Mouse (Mus musculus): ENCODE measurements around the gene Tex33.

Gene Tex33

GRCm38 (mm10) chr15:78413719-78414117, 18.0 kb upstream of the Tex33 start:
- no peak for DNase-seq

GRCm38 (mm10) chr15:78413083-78413718, 17.5 kb upstream of the Tex33 start:
- no peak for DNase-seq

- DNase-seq = peak; percentile 65
Measured at GRCm38 (mm10) chr15:78409570-78410052, 13.9 kb upstream of the Tex33 start.

GRCm38 (mm10) chr15:78406293-78406934, 10.7 kb upstream of the Tex33 start, which contains the start of gene Mpst:
TSS of gene Mpst (plus strand) at chr15:78406416.
- DNase-seq = peak; percentile 92

- peak; percentile 95 for DNase-seq
Measured at GRCm38 (mm10) chr15:78405517-78406211, 10.0 kb upstream of the Tex33 start, which contains the start of gene Tst. TSS of gene Tst (minus strand) at chr15:78405907.

- no peak for DNase-seq
Measured at GRCm38 (mm10) chr15:78405098-78405497, 9.4 kb upstream of the Tex33 start.

GRCm38 (mm10) chr15:78403896-78404295, 8.2 kb upstream of the Tex33 start:
- peak; percentile 77 for DNase-seq

GRCm38 (mm10) chr15:78403301-78403741, 7.6 kb upstream of the Tex33 start:
- peak; percentile 82 for DNase-seq

- DNase-seq = peak; percentile 49
Measured at GRCm38 (mm10) chr15:78402423-78402822, 6.7 kb upstream of the Tex33 start.

- DNase-seq = peak; percentile 83
Measured at GRCm38 (mm10) chr15:78401921-78402320, 6.2 kb upstream of the Tex33 start.

- DNase-seq = no peak
Measured at GRCm38 (mm10) chr15:78401345-78401744, 5.6 kb upstream of the Tex33 start.

GRCm38 (mm10) chr15:78390855-78391254, 4.9 kb downstream of the Tex33 start:
- DNase-seq = no peak

GRCm38 (mm10) chr15:78385564-78385963, 10.1 kb downstream of the Tex33 start:
- no peak for DNase-seq

- DNase-seq = no peak
Measured at GRCm38 (mm10) chr15:78384220-78385116, 11.2 kb downstream of the Tex33 start.

- DNase-seq = peak; percentile 68
Measured at GRCm38 (mm10) chr15:78383450-78384219, 12.1 kb downstream of the Tex33 start.

GRCm38 (mm10) chr15:78382115-78382514, 13.6 kb downstream of the Tex33 start:
- DNase-seq = no peak

- no peak for DNase-seq
Measured at GRCm38 (mm10) chr15:78380741-78381140, 15.0 kb downstream of the Tex33 start.

- no peak for DNase-seq
Measured at GRCm38 (mm10) chr15:78380208-78380607, 15.5 kb downstream of the Tex33 start.

GRCm38 (mm10) chr15:78378556-78378955, 17.2 kb downstream of the Tex33 start:
- no peak for DNase-seq

- DNase-seq = no peak
Measured at GRCm38 (mm10) chr15:78377859-78378258, 17.9 kb downstream of the Tex33 start.

- no peak for DNase-seq
Measured at GRCm38 (mm10) chr15:78374204-78374603, 21.5 kb downstream of the Tex33 start.

GRCm38 (mm10) chr15:78372796-78373195, 22.9 kb downstream of the Tex33 start:
- no peak for DNase-seq
